Mouse (Mus musculus) CH12F3 (cell line): ENCODE data around the gene 4933402J07Rik.

Experiments used
- in situ Hi-C: fragments of 300-500 bp; cut with MboI; formaldehyde crosslinking; loops from 2 replicates; pipeline ENCODE4 v1.14.3; 2020; ENCODE audit warnings: low sequenced_read_pairs

4933402J07Rik gene

GRCm38 (mm10) chr8:87619529-87619928, 55.9 kb downstream of the 4933402J07Rik start:
- in situ Hi-C loops: loop anchor here (25.0 kb wide), 1 partner anchor 418 kb away; no protein-coding TSS in a partner anchor

GRCm38 (mm10) chr8:87620225-87620624, 56.6 kb downstream of the 4933402J07Rik start:
- in situ Hi-C loops: loop anchor here (25.0 kb wide), 1 partner anchor 417 kb away; no protein-coding TSS in a partner anchor

- in situ Hi-C loops: loop anchor here (25.0 kb wide), 1 partner anchor 416 kb away; no protein-coding TSS in a partner anchor
Observed at GRCm38 (mm10) chr8:87621181-87621580, 57.5 kb downstream of the 4933402J07Rik start.

GRCm38 (mm10) chr8:87629656-87630055, 66.0 kb downstream of the 4933402J07Rik start:
- in situ Hi-C loops: no loop called here

- in situ Hi-C loops: no loop called here
Observed at GRCm38 (mm10) chr8:87631776-87632175, 68.1 kb downstream of the 4933402J07Rik start.

GRCm38 (mm10) chr8:87636226-87636742, 72.6 kb downstream of the 4933402J07Rik start:
- in situ Hi-C loops: no loop called here
